Mouse (Mus musculus): ENCODE measurements at regions not wholly inside any gene's neighbourhood (a gene's known extent, or its start where the extent isn't known, plus 50 kb on each side); places are given as distances from the start of the nearest gene placed in this dataset.
"Not testable (repeated sequence)": the region's sequence is repeated elsewhere in the genome, so short reads cannot be mapped to it uniquely, and the experiment has no call there.

GRCm38 (mm10) chr17:81319605-81320004 is 122.0 kb upstream of the Gm11096 start:
- peak in 1 of 2 experiments; percentile 4 for DNase-seq (ENCODE audit: low spot score in 2 of 2)

DNA sequence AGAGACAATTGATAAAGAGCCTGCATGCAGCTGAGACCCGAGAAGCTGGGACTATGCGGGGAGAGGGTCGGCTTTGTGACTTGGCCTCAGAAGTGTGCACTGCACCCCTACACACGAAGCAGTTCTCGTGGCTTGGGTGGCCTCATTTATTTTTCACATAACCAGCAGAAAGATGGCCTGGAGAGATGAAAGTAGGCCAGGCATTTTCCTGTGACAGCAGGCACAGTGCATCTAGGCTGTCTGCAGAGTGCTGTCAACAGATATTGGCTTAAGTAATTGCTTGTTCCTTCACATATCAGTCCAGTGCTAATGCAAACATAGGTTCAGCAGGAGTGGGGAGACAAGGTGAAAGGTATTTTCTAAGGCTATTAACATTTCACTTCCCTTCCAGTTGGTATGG is 124.9 kb upstream of the Gm11096 start:
- no peak for DNase-seq (ENCODE audit: low spot score in 2 of 2)

- DNase-seq (ENCODE audit: low spot score in 2 of 2): no peak
Observed at GRCm38 (mm10) chr17:81305880-81306279, 135.7 kb upstream of the Gm11096 start.

GRCm38 (mm10) chr17:81304574-81304973 is 137.0 kb upstream of the Gm11096 start:
- DNase-seq (ENCODE audit: low spot score in 2 of 2): no peak

DNA sequence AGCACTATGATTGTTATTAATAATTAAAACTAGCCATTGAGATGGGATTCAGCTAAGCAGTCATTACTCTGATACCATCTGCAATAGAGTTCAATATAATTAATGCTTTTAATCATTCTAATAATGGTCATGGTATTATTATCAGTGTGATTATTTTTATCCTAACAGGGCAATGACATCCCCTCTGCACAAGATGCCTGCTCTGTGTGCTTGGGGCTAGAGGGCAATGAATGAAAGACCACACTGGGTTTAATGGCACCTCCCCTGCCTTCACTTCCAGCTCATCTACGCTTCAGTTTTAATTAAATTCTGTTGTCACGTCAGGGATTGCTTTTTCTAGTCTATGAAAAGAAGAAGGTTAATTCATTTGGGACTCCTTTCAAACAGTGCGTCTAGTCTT is 139.1 kb upstream of the Gm11096 start:
- no peak for DNase-seq (ENCODE audit: low spot score in 2 of 2)

GRCm38 (mm10) chr17:81291829-81292228 is 149.7 kb upstream of the Gm11096 start:
- DNase-seq (ENCODE audit: low spot score in 2 of 2): no peak

DNA sequence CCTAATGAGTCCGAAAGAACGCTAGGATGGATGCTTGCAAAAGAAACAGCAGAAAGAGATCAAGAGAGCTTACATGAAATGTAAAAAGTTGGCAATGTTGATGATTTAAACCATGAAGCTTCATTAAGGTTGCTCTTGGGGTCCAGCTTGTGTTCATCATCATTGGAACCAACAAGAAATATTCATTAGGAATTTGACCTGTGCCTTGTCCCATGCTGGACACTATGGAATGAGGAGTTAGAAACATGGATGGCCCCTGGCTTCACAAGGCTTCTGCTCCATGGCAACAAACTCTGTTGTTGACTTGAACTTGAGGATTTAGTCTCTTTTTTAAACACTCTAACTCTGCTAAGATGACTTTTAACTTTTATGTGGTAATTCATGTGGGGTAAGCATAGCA is 159.0 kb upstream of the Gm11096 start:
- DNase-seq (ENCODE audit: low spot score in 2 of 2): no peak

DNA sequence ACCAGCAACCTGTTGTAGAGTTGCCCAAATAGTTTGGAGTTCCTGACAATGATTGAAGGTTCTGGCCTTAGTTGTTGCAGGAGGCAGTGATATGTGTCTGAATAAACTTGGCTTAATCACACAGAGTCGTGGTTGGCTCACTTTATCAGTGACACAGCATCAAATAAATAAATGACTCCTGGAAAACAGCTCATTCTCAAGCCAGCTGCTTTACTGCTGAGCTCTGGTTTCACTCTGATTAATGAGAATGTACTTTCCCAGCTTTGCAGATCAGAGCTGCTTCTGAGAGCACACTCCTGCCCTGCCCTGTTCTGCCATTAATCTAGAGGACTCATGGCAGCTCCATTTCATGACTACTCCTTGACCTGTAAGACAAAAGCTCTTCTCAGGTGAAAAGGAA is 171.3 kb upstream of the Gm11096 start:
- DNase-seq (ENCODE audit: low spot score in 2 of 2): no peak

DNA sequence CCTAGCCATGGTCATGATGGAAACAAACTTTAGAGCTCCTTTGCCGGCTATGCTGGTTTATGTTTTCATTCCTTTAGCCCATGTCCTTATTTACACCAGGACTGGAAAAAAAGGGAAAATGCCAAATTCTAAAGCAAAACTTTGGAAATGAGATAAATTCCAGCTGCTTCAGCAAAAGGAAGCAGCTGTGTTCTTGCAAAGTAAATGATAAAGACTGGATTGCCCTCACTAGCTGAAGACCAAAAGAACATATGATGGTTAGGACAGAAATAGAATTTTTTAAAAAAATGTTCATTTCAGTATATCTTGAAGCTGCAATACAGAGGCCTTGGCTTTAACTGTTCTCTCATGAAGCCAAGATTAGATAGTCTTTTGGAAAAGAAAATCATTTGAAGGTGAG is 179.6 kb upstream of the Gm11096 start:
- DNase-seq (ENCODE audit: low spot score in 2 of 2): no peak

GRCm38 (mm10) chr17:81260036-81260435 is 181.5 kb upstream of the Gm11096 start:
- DNase-seq (ENCODE audit: low spot score in 2 of 2): no peak

GRCm38 (mm10) chr17:81256106-81256505 is 185.5 kb upstream of the Gm11096 start:
- DNase-seq (ENCODE audit: low spot score in 2 of 2): no peak

DNA sequence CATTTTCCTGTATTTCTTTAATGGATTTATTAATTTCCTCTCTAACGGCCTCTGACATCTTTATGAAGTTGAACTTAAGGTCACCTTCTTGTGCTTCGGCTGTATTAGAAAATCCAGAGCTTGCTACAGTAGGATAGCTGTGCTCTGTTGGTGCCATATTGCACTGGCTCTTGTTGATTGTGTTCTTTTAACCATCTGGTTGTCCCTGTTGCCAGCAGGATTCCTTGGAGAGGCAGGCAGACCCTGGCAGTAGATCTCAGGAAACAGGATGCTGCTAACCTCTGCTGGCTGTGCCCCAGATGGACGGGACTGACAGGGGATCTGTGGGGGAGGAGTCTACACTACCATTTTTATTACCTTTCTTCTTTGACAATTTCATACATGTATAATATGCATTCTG is 185.9 kb upstream of the Thumpd2 start:
- DNase-seq (ENCODE audit: low spot score in 2 of 2): no peak

- no peak for DNase-seq (ENCODE audit: low spot score in 2 of 2)
Observed at GRCm38 (mm10) chr17:81246156-81246555, 181.3 kb upstream of the Thumpd2 start.

DNA sequence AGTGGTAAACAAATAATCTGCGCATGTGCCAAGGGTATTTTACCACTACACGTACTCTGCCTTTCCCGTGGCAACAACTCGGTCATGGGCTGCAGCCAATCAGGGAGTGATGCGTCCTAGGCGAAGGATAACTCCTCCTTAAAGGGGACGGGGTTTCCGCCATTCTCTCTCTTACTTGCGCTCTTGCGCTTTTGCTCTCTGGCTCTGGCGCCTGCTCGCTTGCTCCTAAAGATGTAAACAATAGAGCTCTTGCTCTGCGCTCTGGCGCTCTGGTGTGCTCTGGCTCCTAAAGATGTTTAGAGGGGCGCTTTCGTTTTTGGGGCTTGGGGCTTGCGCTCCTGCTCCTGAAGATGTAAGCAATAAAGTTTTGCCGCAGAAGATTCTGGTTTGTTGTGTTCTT is 166.9 kb upstream of the Thumpd2 start:
- not testable (repeated sequence) for DNase-seq (ENCODE audit: low spot score in 2 of 2)

DNA sequence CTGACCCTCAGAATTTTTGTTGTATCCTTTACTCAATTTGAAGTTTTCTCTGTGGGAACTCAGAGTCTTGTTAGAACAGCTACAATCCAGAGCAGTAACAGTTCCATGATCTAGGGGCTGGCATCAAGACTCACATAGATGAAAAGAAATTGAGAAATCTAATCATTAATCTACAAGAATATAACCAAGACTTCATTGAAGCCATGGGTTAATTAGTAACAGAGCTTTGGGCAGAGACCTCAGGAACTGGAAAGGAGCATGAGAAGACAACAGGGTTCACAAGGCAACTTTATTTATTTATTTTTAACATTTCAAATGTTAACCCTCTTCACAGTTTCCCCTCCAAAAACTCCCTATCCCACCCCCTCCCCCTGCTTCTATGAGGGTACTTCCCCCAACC is 160.4 kb upstream of the Thumpd2 start:
- no peak for DNase-seq (ENCODE audit: low spot score in 2 of 2)

DNA sequence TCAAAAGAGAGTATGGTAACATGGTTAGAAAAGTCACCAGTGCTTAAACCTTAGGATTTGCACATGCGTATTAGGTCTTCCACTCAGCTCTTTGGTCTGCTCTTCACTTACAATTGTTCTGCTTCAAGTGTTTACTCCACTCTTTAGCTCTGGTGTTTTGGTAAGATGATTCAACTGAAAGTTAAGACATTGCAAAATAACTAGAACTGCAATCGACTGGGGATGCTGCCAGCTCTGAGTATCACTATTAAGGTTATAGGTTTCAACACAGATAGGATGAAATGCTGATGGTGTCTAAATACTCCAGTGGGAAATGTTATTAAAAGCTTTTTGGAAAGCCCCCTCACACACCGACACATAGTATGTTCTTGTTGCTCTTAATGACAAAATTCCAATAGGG is 156.6 kb upstream of the Thumpd2 start:
- peak in 1 of 2 experiments; percentile 30 for DNase-seq (ENCODE audit: low spot score in 2 of 2)

DNA sequence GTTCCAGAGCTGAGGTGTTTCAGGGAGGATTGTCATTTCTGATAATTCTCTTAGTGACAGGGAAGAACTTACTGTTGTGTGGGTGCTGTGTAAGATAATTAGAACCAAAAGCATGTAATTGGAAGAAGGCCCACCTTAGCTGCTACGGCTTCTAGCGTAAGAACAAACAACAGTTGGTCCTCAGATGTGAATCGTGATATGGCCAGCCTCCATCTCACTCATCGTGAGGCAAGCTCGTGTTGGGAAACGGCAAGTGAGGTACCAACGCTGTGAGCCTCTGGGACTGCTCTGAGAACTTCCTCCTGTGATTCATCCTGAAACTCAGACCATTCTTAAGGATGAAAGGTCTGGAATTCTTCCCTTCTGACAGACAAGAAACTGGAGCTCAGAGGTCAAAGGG is 150.0 kb upstream of the Thumpd2 start:
- no peak for DNase-seq (ENCODE audit: low spot score in 2 of 2)

DNA sequence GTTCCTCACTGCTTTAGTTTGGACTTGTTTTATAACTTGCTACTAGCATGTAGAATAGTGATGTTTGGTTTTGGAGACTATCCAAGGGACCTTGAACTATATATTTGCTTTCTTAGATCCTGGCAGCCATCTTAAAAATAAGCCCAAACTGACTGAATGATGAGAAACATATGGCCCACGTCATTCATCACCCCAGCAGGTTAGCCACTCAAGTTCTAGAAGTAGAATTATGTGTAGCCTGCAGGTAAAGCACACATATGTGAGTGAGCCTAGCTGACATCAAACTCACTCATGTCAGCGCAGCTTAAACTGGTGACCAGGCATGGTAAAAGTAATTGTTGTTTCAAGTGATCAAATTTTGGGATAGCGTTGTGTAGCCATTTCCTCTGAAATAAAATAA is 147.2 kb upstream of the Thumpd2 start:
- DNase-seq (ENCODE audit: low spot score in 2 of 2): no peak

- no peak for DNase-seq (ENCODE audit: low spot score in 2 of 2)
Observed at GRCm38 (mm10) chr17:81210389-81210788, 145.5 kb upstream of the Thumpd2 start.

GRCm38 (mm10) chr17:81209323-81209722 is 144.4 kb upstream of the Thumpd2 start:
- DNase-seq (ENCODE audit: low spot score in 2 of 2): no peak

GRCm38 (mm10) chr17:81201052-81201451 is 136.2 kb upstream of the Thumpd2 start:
- DNase-seq (ENCODE audit: low spot score in 2 of 2): no peak

DNA sequence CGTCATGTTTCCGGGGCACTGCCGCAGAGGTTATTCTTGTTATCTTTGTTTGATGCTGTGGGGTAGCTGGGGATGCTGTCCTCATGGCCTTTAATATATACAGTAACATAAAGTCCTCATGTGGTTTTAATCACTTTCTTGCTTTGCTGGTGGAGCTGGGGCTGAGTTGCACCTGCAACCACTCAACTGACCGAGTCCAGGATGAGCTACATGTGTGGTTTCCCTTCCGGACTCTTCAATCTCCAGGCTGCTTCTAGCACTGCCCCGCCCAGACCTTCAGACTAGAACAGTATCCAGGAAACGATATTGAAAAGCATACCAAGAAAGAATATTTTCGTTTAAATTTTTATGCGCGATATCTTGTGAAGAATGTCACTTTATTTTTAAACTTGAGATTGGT is 129.1 kb upstream of the Thumpd2 start:
- DNase-seq (ENCODE audit: low spot score in 2 of 2): no peak

DNA sequence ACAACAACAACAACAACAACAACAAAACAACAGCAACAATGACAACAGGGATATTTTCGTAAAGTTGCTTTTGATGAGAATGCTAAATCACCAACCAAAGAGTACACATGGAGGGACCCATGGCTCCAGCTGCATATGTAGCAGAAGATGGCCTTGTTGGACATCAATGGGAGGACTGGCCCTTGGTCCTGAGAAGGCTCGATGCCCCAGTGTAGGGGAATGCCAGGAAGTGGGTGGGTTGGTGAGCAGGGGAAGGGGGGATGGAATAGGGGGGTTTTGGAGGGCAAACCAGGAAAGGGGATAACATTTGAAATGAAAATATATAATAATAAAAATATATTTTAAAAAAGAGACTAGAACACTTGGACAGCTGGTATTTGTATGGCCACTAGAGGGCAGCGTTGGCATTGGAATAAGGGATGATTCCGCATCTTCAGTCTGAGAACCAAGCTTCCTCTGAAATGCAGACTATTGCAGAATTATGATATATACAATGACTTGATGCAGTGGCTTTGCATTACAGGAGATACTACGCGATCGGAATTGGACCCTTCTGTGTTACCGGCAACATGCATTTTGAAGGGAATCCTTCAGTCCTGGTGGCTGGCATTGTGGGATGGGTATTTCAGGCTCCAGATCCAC is 128.5 kb upstream of the Thumpd2 start:
- DNase-seq (ENCODE audit: low spot score in 2 of 2): peak; percentile 33 to 55

- peak; percentile 9 to 13 for DNase-seq (ENCODE audit: low spot score in 2 of 2)
Observed at GRCm38 (mm10) chr17:81189996-81190395, 125.1 kb upstream of the Thumpd2 start.

Data from urinary bladder, postnatal 36 days (tissue).